17 mouse cellular contexts compared by ENCODE assay signal in genomic region chr5:21332119-21332518, GRCm38 (mm10). TPM values are rescaled to one million over a fixed set of nuclear protein-coding genes. Genes with fewer than 3 reads are reported as not detected.
A peak's percentile ranks its signal among the peaks of the same experiment; 100 is the strongest.
DNase-seq lines count a peak whose midpoint lies in the region; ATAC-seq and TF ChIP-seq lines count a peak whose summit lies in the region.
"Had no signal": no experiment of that assay in that cellular context is flagged by ENCODE, and none has a peak within 500 bp of the region (broad histone marks: within the 10 kb centered on the region; RNA-seq: fewer than 3 reads in every experiment).

No protein-coding gene starts in this region.

- peaks cover 41% of the 10 kb centered on the region for H3K4me1 ChIP-seq in heart, embryonic 13.5 days
- no peaks in the 10 kb centered on the region; the same call in 1 of the 2 replicates for H3K4me1 ChIP-seq in lung, adult 2 months (ENCODE audit: control insufficient read depth, insufficient read depth, low read length)
- H3K4me1 ChIP-seq: liver, embryonic 15.5 days had no signal

- H3K4me2 ChIP-seq in heart, embryonic 13.5 days, result no peak overlapping the region
- H3K4me2 ChIP-seq: embryonic facial prominence, embryonic 13.5 days; liver, embryonic 15.5 days had no signal

- no peak overlapping the region for H3K9ac ChIP-seq in heart, embryonic 13.5 days
- H3K9ac ChIP-seq: embryonic facial prominence, embryonic 13.5 days; liver, embryonic 15.5 days had no signal

- H3K4me3 ChIP-seq in heart, embryonic 13.5 days, result no peak overlapping the region
- H3K4me3 ChIP-seq in lung, adult 2 months (replicated peaks; ENCODE audit: extremely low read depth, low read depth, low read length), result no peak overlapping the region
- H3K4me3 ChIP-seq: embryonic facial prominence, embryonic 13.5 days; liver, embryonic 15.5 days; myocyte had no signal

- H3K27me3 ChIP-seq in heart, embryonic 13.5 days (replicated peaks), result no peaks in the 10 kb centered on the region
- H3K27me3 ChIP-seq: embryonic facial prominence, embryonic 13.5 days; liver, embryonic 15.5 days had no signal

- ATAC-seq in heart, embryonic 13.5 days (ENCODE audit: extremely low read depth, insufficient number of reproducible peaks, low FRiP score, low TSS enrichment), result no peak
- ATAC-seq in megakaryocyte, adult 5-6 weeks (ENCODE audit: poor library complexity, severe bottlenecking), result peak; percentile 96
- ATAC-seq: hindbrain, embryonic 16.5 days had no signal

- H3K36me3 ChIP-seq in heart, embryonic 13.5 days, result no peaks in the 10 kb centered on the region
- H3K36me3 ChIP-seq: embryonic facial prominence, embryonic 13.5 days; G1E; liver, embryonic 15.5 days had no signal

- peak overlapping the region; percentile 99 for H3K27ac ChIP-seq in heart, embryonic 13.5 days (replicated peaks)
- H3K27ac ChIP-seq: embryonic facial prominence, embryonic 13.5 days; liver, embryonic 15.5 days had no signal

- TF ChIP-seq CTCF in lung, adult 2 months (IDR thresholded peaks at IDR 0.05; ENCODE audit: insufficient read depth, low read length), result no peak

- no peaks in the 10 kb centered on the region; the same call in 1 of the 2 replicates for H3K9me3 ChIP-seq in heart, embryonic 13.5 days
- H3K9me3 ChIP-seq: embryonic facial prominence, embryonic 13.5 days; G1E; liver, embryonic 15.5 days had no signal

- TF ChIP-seq POLR2A in lung, adult 2 months (IDR thresholded peaks at IDR 0.05; ENCODE audit: borderline replicate concordance, extremely low read depth, low read depth, low read length), result no peak

- 67% methylated on average over 1 of the region's 1 CpGs for WGBS in heart, embryonic 13.5 days
- WGBS in lung, adult 2 months, result 65% methylated on average over 1 of the region's 1 CpGs

- no peak for DNase-seq in heart, postnatal 4 days
- peak; percentile 22 for DNase-seq in lung, postnatal 25 days (ENCODE audit: low spot score)
- no peak for DNase-seq in lung, adult 2 months
- DNase-seq in right cerebral cortex, postnatal 25 days, result no peak
- no peak for DNase-seq in layer of hippocampus, postnatal 14 days (ENCODE audit: low spot score in 2 of 2)
- DNase-seq: adrenal gland, adult 8-10 months; cerebellum, adult 2 months; kidney, postnatal 36 days; left cerebral cortex, postnatal 4 days; thymus, postnatal 4 days had no signal

RNA-seq across cellular contexts. Expression of gene Fgl2, which starts 40.3 kb away (rescaled TPM):
- 24.5 TPM in 2 replicates for polyA plus RNA-seq in heart, embryonic 13.5 days (2015; fragmentation: Nextera tagmentation; extraction: Ambion mirVana)
- total RNA-seq in heart, postnatal 4 days (2021), result 10 to 100 TPM; 49.3 to 50.0 TPM
- 11.8 and 12.6 TPM in 2 replicates for polyA plus RNA-seq in lung, adult 2 months (2012; rRNA removed)
- 40.7 and 48.1 TPM in 2 replicates for total RNA-seq in megakaryocyte, adult 5-6 weeks (2015)
- total RNA-seq in megakaryocyte, adult 5-6 weeks (2017), result 47.9 and 49.3 TPM in 2 replicates
- 1 to 10 TPM; 2.9 to 3.5 TPM for total RNA-seq in layer of hippocampus, postnatal 14 days (2021)

Comparison
In these comparisons a context has a peak if more than half of its experiments do, and no peak if none do; other contexts are left out.
1. RNA of gene Fgl2, which starts 40.3 kb away (total RNA-seq): 49.3 to 50.0 TPM in heart, postnatal 4 days and 40.7 to 49.3 TPM in megakaryocyte, adult 5-6 weeks; 2.9 to 3.5 TPM in layer of hippocampus, postnatal 14 days; every median in the first group is over 4 times any median in the second.